Mouse (Mus musculus) embryonic facial prominence, embryonic 11.5 days (tissue): Measurements from ENCODE around the gene Prdm9. TPM values are rescaled to one million over a fixed set of nuclear protein-coding genes. Genes with fewer than 3 reads are reported as not detected.

Experiments
- ATAC-seq: fragments of 200-750 bp; cut with Nextera tagmentation; replicated peaks from 2 replicates; pipeline ENCODE4 v1.8.0; 2017; ENCODE audit warnings: low read depth; ENCODE audit not compliant: insufficient number of reproducible peaks, low FRiP score, low TSS enrichment
- DNase-seq: peaks from one replicate; pipeline ENCODE4 v3.0.0-alpha.2; 2015; ENCODE audit warnings: low spot score
- H3K27ac ChIP-seq: fragments of 300-500 bp; sonication (generic); replicated peaks from 2 replicates; pipeline ENCODE4 v1.5.1; 2014; ENCODE audit warnings: mild to moderate bottlenecking, low read depth, low read length, control low read depth
- H3K27me3 ChIP-seq: fragments of 300-500 bp; sonication (generic); 2 replicates; pipeline ENCODE4 v1.6.1; 2014; ENCODE audit warnings: mild to moderate bottlenecking, low read length, moderate library complexity, mixed read lengths; ENCODE audit not compliant: control insufficient read depth, insufficient read depth
- H3K36me3 ChIP-seq: fragments of 300-500 bp; sonication (generic); replicated peaks from 2 replicates; pipeline ENCODE4 v1.6.1; 2014; ENCODE audit warnings: low read depth, mild to moderate bottlenecking, low read length, moderate library complexity, mixed read lengths; ENCODE audit not compliant: control insufficient read depth, insufficient read depth
- H3K4me1 ChIP-seq: fragments of 300-500 bp; sonication (generic); 2 replicates; pipeline ENCODE4 v1.6.1; 2014; ENCODE audit warnings: low read length, mixed read lengths; ENCODE audit not compliant: control insufficient read depth, insufficient read depth
- H3K4me2 ChIP-seq: fragments of 300-500 bp; sonication (generic); 2 replicates; pipeline ENCODE4 v1.6.1; 2014; ENCODE audit warnings: low read depth, mild to moderate bottlenecking, control low read depth, low read length, moderate library complexity
- H3K4me3 ChIP-seq: fragments of 300-500 bp; sonication (generic); 2 replicates; pipeline ENCODE4 v1.5.1; 2014; ENCODE audit warnings: low read depth, low read length, control low read depth
- H3K9ac ChIP-seq: fragments of 300-500 bp; sonication (generic); replicated peaks from 2 replicates; pipeline ENCODE4 v1.6.1; 2014; ENCODE audit warnings: mild to moderate bottlenecking, control low read depth, low read length
- H3K9me3 ChIP-seq: fragments of 300-500 bp; sonication (generic); replicated peaks from 2 replicates; pipeline ENCODE4 v1.6.1; 2016; ENCODE audit warnings: mild to moderate bottlenecking, low read length, inconsistent platforms, mixed read lengths; ENCODE audit not compliant: control insufficient read depth
- WGBS: fragments of 180-500 bp; shearing (Covaris S2); extraction: QIAGEN DNeasy Blood & Tissue Kit; methylation state at CpG from one replicate; pipeline ENCODE4 v1.1.7; 2014; 5-methylcytosine and 5-hydroxymethylcytosine counted together
- polyA plus RNA-seq: library from polyadenylated mRNA; unstranded; fragments of >200 nt; fragmentation: Nextera tagmentation; extraction: Ambion mirVana; gene quantifications from 2 replicates; pipeline ENCODE4 v1.2.1, GENCODE M21; 2014

Gene Prdm9
- polyA plus RNA-seq, 1 experiment from 2014 or later = 0.94 TPM

DNA sequence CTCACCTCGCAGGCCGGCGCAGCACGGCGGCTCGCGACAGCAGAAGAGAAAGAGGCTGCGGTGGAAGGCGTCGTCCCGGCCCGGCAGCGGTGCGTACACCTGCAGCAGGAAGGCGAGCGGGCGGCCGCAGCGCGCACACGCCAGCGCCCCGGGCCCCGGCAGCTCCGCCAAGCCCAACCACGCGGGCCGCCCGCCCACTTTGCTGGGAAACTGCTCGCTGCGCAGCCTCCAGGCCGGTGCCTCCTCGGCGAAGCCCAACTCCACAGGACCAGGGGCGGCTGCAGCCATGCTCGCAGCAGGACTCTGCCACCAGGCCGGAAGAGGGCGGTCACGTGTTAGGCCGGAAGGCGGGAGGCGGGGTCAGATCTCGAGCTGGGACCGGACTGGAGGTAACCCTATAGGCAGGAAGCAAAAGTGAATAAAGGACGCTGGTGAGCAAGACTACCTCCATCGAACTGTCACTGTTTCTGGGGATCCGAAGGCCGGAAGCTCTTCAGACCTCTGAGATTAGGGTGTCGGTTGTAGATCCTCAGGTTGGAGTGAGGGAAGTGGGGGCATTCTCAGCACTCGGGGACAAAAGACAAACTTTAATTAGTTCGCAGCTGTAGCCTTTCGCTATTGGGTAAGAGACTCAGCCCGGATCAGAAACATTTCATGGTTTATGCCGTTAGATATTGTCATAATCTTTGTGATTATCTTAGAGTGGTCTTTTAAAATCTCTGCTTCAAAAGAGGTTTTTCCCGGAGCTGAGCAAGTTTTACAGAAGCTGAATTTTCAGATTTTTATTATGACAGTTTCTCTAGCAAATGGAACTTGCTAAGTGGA is 37.0 kb downstream of the Prdm9 start, which contains the start of gene Pdcd2:
Gene Pdcd2 (minus strand): TSS at position 316 of the 825 bp plus-strand sequence.
- ATAC-seq (peak; percentile 99), DNase-seq (peak; percentile 97)
- peak within 1 kb of the TSS; percentile 76 for H3K4me2 ChIP-seq
- no peaks in the 10 kb centered on the region for H3K27me3 ChIP-seq
- no peaks in the 10 kb centered on the region for H3K9me3 ChIP-seq
- peak within 1 kb of the TSS; percentile 80 for H3K27ac ChIP-seq
- H3K4me1 ChIP-seq = no peaks in the 10 kb centered on the region; the same call in 1 of the 2 replicates
- H3K9ac ChIP-seq = peak within 1 kb of the TSS; percentile 85
- H3K4me3 ChIP-seq = peak within 1 kb of the TSS; percentile 84
- no peaks in the 10 kb centered on the region; the same call in 1 of the 2 replicates for H3K36me3 ChIP-seq
- WGBS = 1% methylated on average over 55 of the region's 55 CpGs

GRCm38 (mm10) chr17:15526304-15526703 is 37.9 kb downstream of the Prdm9 start:
- Histone ChIP-seq H3K9ac (peak overlapping the region; percentile 85; the same call in 1 of the 2 replicates), H3K9me3 (no peaks in the 10 kb centered on the region), H3K4me3 (peak overlapping the region; percentile 84), H3K4me2 (peak overlapping the region; percentile 76), H3K27me3 (no peaks in the 10 kb centered on the region), H3K27ac (no peak overlapping the region), H3K4me1 (no peaks in the 10 kb centered on the region; the same call in 1 of the 2 replicates), H3K36me3 (no peaks in the 10 kb centered on the region; the same call in 1 of the 2 replicates)
- 14% methylated on average over 10 of the region's 10 CpGs for WGBS
- ATAC-seq = no peak
- no peak for DNase-seq

GRCm38 (mm10) chr17:15518766-15519165 is 45.4 kb downstream of the Prdm9 start:
- no peak overlapping the region for H3K27ac ChIP-seq
- H3K36me3 ChIP-seq = peaks cover 20% of the 10 kb centered on the region
- 85% methylated on average over 1 of the region's 1 CpGs for WGBS
- ATAC-seq (no peak), DNase-seq (no peak)
- no peak overlapping the region for H3K4me3 ChIP-seq
- no peaks in the 10 kb centered on the region for H3K27me3 ChIP-seq
- no peak overlapping the region for H3K4me2 ChIP-seq
- H3K9me3 ChIP-seq = no peaks in the 10 kb centered on the region
- H3K9ac ChIP-seq = no peak overlapping the region
- no peaks in the 10 kb centered on the region for H3K4me1 ChIP-seq

DNA sequence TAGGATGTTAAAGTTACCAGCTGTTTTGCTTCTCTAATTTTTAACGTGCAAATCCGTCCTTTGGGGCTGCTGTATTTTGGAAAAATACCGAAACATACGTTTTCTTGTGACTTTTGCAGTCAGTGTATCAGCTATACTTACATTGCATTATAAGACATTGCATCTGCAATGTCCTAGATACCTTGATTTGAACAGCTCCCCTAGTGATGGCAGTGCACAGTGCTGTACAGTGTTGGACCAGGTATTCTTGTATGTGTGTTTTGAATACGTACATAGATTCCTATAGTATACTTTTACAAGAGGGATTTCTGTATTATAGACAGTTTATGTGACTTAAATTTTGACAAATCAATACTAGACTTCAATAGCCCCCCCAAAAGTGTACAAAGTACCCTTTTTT is 46.0 kb downstream of the Prdm9 start:
- no peak overlapping the region for H3K4me2 ChIP-seq
- H3K27ac ChIP-seq = no peak overlapping the region
- H3K9ac ChIP-seq = no peak overlapping the region
- H3K36me3 ChIP-seq = peaks cover 24% of the 10 kb centered on the region
- ATAC-seq (no peak), DNase-seq (no peak)
- no peaks in the 10 kb centered on the region for H3K27me3 ChIP-seq
- no peaks in the 10 kb centered on the region for H3K4me1 ChIP-seq
- no peaks in the 10 kb centered on the region for H3K9me3 ChIP-seq
- H3K4me3 ChIP-seq = no peak overlapping the region
- WGBS = 91% methylated on average over 5 of the region's 5 CpGs

- Histone ChIP-seq H3K27ac (no peak overlapping the region), H3K27me3 (no peaks in the 10 kb centered on the region), H3K9ac (no peak overlapping the region), H3K4me2 (no peak overlapping the region), H3K9me3 (no peaks in the 10 kb centered on the region), H3K4me1 (no peaks in the 10 kb centered on the region), H3K4me3 (no peak overlapping the region), H3K36me3 (peaks cover 24% of the 10 kb centered on the region)
- no peak for DNase-seq
- 82% methylated on average over 5 of the region's 5 CpGs for WGBS
- ATAC-seq = no peak
Measured at GRCm38 (mm10) chr17:15517776-15518175, 46.4 kb downstream of the Prdm9 start.

DNA sequence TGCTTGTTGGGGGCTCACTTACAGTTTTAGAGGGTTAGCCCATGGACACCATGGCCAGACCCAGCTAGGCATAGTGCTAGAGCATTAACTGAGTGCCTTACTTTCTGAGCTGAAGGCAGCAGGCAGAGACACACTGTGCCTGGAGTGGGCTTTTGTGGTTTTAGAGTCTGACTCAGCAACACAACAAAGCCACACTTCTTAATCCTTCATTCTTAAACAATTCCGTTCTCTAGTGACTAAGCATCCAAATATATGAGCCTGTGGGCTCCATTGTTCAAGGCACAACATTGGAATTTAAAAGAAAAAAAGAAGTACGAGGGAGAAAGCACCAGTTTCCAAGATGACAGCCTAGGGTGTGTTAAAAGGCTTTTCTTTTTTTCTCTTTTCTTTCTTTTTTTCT is 53.5 kb downstream of the Prdm9 start:
- no peaks in the 10 kb centered on the region for H3K9me3 ChIP-seq
- no peaks in the 10 kb centered on the region for H3K27me3 ChIP-seq
- H3K36me3 ChIP-seq = peaks cover 28% of the 10 kb centered on the region
- no peaks in the 10 kb centered on the region for H3K4me1 ChIP-seq
- H3K4me2 ChIP-seq = no peak overlapping the region
- no peak overlapping the region for H3K9ac ChIP-seq
- no peak overlapping the region for H3K27ac ChIP-seq
- WGBS = 90% methylated on average over 2 of the region's 2 CpGs
- no peak overlapping the region for H3K4me3 ChIP-seq
- ATAC-seq (no peak), DNase-seq (no peak)

GRCm38 (mm10) chr17:15499656-15500394 is 64.3 kb downstream of the Prdm9 start, which contains the start of the genes Psmb1 and Tbp:
Gene Psmb1 (minus strand): TSS chr17:15499751.
Gene Tbp (plus strand): TSS chr17:15499888.
- peak within 1 kb of the TSS; percentile 95 for H3K4me3 ChIP-seq
- no peak within 1 kb of the TSS for H3K27ac ChIP-seq
- no peaks in the 10 kb centered on the region for H3K4me1 ChIP-seq
- peaks cover 5% of the 10 kb centered on the region for H3K36me3 ChIP-seq
- peak; percentile 92 for ATAC-seq
- H3K27me3 ChIP-seq = no peaks in the 10 kb centered on the region
- peak within 1 kb of the TSS; percentile 87 for H3K9ac ChIP-seq
- H3K4me2 ChIP-seq = peak within 1 kb of the TSS; percentile 68
- DNase-seq = peak; percentile 100
- H3K9me3 ChIP-seq = no peaks in the 10 kb centered on the region
- WGBS = under 1% methylated on average over 62 of the region's 63 CpGs
